Mouse (Mus musculus) cerebellum, postnatal 25 days (tissue): ENCODE data around the gene Rapgef1.
A peak's percentile ranks its signal among the peaks of the same experiment; 100 is the strongest.
"Not testable (repeated sequence)": the region's sequence is repeated elsewhere in the genome, so short reads cannot be mapped to it uniquely, and the experiment has no call there.

Experiments used
- DNase-seq, 2 experiments: peaks; one replicate each; pipeline ENCODE4 v3.0.0; 2021; ENCODE audit warnings: mixed read lengths in 2 of 2

The Rapgef1 gene

GRCm38 (mm10) chr2:29741207-29741606 is 121.7 kb downstream of the Rapgef1 start:
- no peak for DNase-seq

- no peak for DNase-seq
Observed at GRCm38 (mm10) chr2:29744256-29744655, 124.7 kb downstream of the Rapgef1 start.

- peak; percentile 44 to 56 for DNase-seq
Observed at GRCm38 (mm10) chr2:29747188-29747782, 127.8 kb downstream of the Rapgef1 start.

- DNase-seq = peak in 1 of 2 experiments; percentile 70
Observed at GRCm38 (mm10) chr2:29747852-29748251, 128.3 kb downstream of the Rapgef1 start.

DNA sequence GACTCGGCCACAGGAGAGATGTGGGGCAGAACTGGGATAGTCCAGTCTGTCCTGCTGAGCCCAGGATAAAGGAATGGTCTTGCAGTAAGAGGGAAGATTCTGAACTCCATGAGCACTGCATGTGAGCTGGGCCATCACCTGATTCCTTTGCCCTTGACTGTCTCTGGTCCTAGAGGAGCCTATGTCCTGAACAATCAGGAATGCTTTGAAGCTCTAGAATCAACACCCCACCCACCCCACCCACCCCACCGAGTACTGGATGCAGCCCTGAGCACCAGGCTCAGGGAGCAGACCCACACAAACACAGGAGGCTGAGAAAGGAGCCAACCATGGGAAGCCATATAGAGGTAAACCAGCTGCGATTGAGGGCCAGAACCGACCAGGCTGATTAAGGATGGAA is 129.0 kb downstream of the Rapgef1 start:
- DNase-seq = no peak

DNA sequence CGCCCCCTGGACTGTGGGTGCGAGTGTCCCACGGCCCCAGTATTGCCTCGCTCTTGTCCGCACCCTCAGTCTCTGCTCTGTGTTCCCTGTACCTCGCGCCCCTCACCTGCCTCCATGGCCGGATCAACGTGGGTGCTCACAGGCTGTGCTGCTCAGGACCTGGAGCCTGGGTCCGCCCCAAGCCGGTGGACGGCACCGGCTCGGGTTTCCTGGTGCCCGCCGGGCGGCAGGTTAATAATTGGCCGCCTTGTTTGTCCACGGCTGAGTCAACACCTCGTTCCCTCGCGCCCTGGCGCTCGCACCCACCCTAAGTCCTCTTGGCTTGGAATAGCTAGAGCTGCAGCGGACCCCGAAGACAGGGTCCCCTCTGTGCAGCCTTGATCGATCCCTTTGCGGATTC is 132.0 kb downstream of the Rapgef1 start, which contains the start of gene Gm13420:
TSS of gene Gm13420 (minus strand) at position 189 of the 400 bp plus-strand sequence.
- DNase-seq = peak in 1 of 2 experiments; percentile 7

DNA sequence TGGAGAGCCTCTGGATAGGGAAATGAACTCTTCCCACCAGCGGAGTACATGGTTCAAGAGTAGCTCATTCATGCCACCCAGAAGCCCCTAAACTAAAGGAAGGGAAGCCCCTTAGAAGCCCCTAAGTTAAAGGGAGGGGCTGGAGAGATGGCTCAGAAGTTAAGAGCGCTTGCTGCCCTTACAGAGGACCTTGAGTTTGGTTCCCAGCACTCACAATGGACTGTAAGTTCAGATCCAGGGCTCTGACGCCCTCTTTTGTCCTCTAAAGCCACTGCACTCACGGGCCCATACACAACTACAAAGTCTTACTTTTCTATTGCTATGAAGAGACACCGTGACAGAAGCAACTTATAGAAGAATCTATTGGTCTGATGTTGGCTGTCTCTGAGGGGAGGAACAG is 132.9 kb downstream of the Rapgef1 start:
- no peak for DNase-seq

DNA sequence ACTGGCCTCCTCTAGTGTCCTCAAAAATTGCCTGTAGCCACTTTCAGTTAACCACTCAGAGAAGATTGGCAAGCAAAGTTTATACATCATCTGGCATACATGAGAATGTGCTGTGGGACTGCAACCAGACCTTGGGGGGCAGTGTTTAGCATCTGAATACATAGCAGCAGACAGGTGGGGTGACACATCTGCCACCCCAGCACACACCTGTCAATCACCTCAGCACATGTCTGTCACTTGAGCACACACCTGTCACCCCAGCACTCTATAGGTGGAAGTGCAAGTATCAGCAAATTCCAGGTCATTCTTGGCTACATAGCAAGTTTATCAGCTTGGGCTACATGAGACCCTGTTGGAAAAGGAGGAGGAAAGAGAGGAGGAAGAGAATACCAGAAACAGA is 136.2 kb downstream of the Rapgef1 start:
- no peak for DNase-seq

DNA sequence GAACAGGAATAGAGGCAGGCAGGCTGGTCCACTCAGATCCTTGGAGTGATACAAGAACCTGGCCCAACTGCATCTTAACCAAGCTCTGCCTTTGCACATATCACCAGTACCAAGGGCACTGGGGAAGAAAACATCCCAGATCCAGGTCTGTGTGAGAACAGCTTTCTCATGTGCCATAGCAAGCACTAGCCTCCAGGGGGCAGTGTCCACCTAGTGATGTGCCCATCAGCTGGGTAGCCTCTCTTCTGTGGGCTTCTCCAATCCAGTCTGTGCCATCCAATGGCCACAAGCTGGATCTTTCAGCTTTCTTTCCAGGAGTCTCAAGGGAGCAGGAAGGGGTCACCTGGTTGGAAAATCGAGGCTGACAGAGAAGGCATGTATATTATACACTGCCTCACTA is 145.3 kb downstream of the Rapgef1 start:
- peak; percentile 76 to 86 for DNase-seq

DNA sequence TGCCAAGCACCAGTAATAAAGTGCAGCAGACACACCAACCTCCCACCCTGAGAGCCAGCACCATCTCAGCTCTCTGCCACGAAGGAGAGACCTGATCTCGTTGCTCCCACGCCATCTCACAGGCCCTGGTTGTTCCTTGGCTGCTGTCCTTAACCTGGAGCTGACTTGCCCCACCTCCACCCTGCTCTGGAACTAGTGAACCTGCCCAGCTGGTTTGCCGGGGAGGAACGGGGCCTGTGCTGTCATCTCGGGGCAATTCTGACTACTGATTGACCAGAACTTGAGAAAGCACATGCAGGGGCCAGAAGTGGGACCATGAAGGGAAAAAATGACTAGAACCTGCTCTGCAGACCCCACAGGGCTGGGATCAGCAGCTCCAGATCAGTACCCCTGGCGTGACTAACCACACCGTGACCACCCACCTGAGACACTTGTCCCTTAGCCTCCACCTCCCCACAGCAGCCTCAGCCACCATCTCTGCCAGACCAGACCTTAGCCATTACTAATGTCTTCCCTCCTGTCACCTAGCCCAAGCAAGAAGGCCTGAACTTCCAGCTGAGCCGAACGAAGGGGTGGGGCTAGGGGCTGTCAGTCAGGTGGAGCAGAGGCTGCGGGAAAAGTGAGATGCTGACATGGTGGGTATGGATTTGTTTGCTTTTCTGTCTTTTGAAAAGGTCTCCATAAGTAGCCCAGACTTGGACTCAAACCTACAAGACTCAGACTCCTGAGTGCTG is 148.6 kb downstream of the Rapgef1 start:
- no peak for DNase-seq

DNA sequence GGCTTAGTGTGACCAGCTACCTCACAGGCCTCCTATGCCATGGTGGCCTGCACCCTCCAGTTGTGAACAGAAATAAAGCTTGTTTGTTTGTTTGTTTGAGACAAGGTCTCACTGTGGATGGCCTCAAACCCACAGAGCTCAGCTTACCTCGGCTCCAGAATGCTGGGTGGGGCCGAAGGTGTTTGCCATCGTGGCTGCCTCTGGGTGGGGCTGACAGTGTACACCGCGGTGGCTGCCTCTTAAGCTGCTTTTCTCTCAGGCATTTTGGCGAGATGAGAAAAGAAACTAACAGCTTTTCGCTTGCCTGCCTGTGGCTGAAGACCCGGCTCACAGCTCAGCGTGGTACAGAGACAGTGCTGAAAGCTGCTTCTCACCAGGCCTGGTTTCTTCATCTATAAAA is 149.4 kb downstream of the Rapgef1 start:
- no peak for DNase-seq

DNA sequence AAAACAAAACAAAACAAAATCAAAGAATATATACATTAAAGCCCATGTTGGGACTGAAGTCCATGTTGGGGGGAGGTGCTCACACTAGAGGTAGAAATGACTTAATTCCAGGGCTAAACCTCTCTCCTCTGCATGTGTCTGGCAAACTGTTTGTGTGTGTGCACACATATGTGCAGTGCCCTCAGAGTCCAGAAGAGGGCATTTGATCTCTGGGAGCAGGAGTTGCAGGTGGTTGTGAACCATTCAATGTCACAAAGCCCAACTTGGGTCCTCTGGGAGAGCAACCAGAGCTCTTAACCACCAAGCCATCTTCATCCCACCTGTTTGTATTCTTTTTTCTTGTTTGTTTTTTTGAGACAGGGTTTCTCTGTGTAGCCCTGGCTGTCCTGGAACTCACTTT is 150.6 kb downstream of the Rapgef1 start:
- DNase-seq = no peak

DNA sequence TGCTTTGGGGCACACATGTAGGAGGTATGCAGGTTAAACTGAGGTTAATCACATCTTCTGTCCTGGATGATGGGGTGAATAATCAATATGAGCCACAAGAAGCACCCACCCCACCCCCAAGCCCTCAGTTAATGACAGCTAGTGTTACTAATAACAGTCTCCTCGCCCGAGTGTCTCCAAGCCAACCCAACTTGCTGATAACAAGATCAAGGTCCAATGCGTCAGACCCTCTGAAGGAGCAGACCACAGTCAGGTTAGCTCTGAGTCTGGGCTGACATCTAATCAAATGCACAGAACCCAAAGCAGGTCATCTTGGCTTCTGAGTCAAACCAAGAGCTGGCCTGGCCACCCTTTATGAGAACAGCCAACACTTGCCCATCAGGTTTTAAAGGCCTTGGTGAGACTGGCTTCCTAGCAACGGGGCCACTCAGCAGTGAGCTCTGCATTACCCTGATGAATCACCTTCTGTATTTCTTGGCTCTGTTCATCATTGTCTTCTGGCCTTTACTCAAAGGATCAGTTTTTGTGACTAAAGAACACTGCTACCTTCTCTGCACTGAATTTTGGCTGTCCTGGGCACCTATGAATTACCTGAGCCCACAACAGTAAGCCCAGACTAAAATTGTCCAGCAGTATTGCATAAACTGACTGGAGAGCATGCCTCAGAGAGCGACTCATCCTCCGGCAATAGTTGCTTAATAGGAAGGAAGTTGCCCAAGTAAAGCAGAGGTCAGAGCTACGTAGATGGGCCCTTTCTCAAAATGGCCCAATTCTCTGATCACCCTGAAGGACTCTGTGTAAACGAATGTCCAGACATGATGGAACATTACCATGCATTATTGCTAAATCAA is 152.3 kb downstream of the Rapgef1 start:
- DNase-seq = no peak

DNA sequence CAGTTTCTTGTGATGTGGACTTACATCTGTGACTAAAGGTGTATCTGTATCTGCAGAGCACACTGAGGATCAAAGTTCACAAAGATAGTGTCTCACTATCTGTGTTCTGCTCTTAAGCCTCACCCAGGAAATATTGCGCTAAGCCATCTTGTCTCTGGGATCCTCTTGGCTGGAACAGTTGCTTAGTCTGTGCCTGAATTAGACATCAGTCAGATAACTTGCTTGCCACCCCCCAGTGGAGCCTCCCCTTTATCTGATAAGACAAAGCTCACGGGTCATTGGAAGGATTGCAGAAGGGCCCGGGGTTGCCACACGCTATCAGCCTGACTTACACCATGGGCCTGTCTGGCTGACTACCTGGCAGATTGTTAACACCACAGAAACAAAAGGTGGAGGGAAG is 153.8 kb downstream of the Rapgef1 start:
- DNase-seq = no peak

GRCm38 (mm10) chr2:29781256-29781655 is 161.7 kb downstream of the Rapgef1 start:
- DNase-seq = not testable (repeated sequence)

- no peak for DNase-seq
Observed at GRCm38 (mm10) chr2:29784290-29784689, 164.8 kb downstream of the Rapgef1 start.

DNA sequence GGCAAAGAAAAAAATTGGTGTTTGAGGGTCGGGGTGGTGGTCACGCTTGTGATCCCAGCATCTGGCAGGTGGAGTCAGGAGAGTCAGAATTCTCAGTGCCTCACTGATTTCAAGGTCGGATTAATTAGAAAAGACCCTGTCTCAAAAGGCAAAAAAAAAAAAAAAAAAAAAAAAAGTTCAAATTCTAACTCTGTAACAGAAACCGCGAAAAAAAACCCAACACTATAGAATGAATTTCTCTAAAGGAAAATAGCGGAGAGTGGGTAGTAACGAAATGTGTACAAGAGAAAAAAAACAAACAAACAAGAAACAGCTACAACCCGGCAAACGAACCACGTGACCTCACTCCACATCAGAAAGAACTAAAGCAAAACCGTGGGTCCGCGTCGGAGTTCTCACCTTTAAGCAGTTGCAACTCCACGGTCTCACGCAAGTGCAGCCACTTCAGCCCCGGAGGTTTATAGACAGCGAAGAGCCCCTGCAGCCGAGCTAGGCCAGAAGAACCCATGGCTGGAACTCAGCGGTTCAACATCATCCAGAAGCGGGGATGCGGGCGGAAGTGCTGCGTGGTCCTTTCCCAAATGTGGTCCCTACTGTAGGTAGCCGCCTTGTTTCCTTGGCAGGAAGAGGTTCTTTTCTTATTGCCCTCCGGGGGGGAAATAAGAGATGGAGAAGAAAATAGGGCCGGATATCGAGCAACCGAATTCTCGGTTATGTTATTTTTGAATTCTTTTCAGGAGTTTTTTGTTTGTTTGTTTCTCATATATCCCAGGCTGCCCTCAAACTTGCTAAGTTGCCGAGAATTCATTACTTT is 167.8 kb downstream of the Rapgef1 start, which contains the start of gene Coq4:
TSS of gene Coq4 (plus strand) at position 390 of the 814 bp plus-strand sequence.
- peak; percentile 89 to 92 for DNase-seq

- peak; percentile 92 for DNase-seq
Observed at GRCm38 (mm10) chr2:29787937-29788681, 168.6 kb downstream of the Rapgef1 start, which contains the start of gene Trub2. Gene Trub2 (minus strand): TSS chr2:29788502.
